ENCODE assay signal across 8 mouse cellular contexts in genomic region chr6:28828593-28828992, GRCm38 (mm10). TPM values are rescaled to one million over a fixed set of nuclear protein-coding genes. Genes with fewer than 3 reads are reported as not detected.
DNase-seq lines count a peak whose midpoint lies in the region; ATAC-seq and TF ChIP-seq lines count a peak whose summit lies in the region.
"Had no signal": no experiment of that assay in that cellular context is flagged by ENCODE, and none has a peak within 500 bp of the region (broad histone marks: within the 10 kb centered on the region; RNA-seq: fewer than 3 reads in every experiment).

No protein-coding gene starts in this region.

- 0 out of 2 replicates have a peak, but pooled peaks cover 4% of the 10 kb centered on the region for H3K4me1 ChIP-seq in intestine, postnatal 0 days (replicated peaks; ENCODE audit: control insufficient read depth, insufficient read depth, low read length)
- H3K4me1 ChIP-seq in neural tube, embryonic 13.5 days (replicated peaks): peaks cover 78% of the 10 kb centered on the region

- H3K27me3 ChIP-seq in intestine, postnatal 0 days (replicated peaks; ENCODE audit: control insufficient read depth, insufficient read depth, low read length): no peaks in the 10 kb centered on the region
- H3K27me3 ChIP-seq in neural tube, embryonic 13.5 days: peaks cover 3% of the 10 kb centered on the region; the same call in 1 of the 2 replicates

- H3K4me3 ChIP-seq in intestine, postnatal 0 days (ENCODE audit: low read depth, low read length): no peak overlapping the region
- H3K4me3 ChIP-seq in neural tube, embryonic 13.5 days: peak overlapping the region; percentile 88

- no peak overlapping the region for H3K4me2 ChIP-seq in intestine, postnatal 0 days (replicated peaks; ENCODE audit: low read depth)
- H3K4me2 ChIP-seq in neural tube, embryonic 13.5 days: peak overlapping the region; percentile 97

- peak; percentile 54 for TF ChIP-seq CTCF in intestine, postnatal 0 days (IDR thresholded peaks at IDR 0.05; ENCODE audit: low read depth)

- DNase-seq in adrenal gland, postnatal 36 days: peak; percentile 69 to 79
- DNase-seq in embryo, embryonic 10.5 days (ENCODE audit: low spot score): peak; percentile 47
- DNase-seq in thymus, postnatal 10 days (ENCODE audit: low spot score in 2 of 2): no peak
- no peak for DNase-seq in urinary bladder, postnatal 4 days (ENCODE audit: low spot score in 2 of 2)
- DNase-seq in gastrocnemius, postnatal 25 days: no peak

- H3K36me3 ChIP-seq in intestine, postnatal 0 days (ENCODE audit: control insufficient read depth, insufficient read depth): no peaks in the 10 kb centered on the region; the same call in 1 of the 2 replicates
- H3K36me3 ChIP-seq in neural tube, embryonic 13.5 days: peaks cover 11% of the 10 kb centered on the region

- 24% methylated on average over 6 of the region's 6 CpGs for WGBS in intestine, postnatal 0 days
- WGBS in neural tube, embryonic 13.5 days: 5% methylated on average over 6 of the region's 6 CpGs

- no peak overlapping the region for H3K9ac ChIP-seq in intestine, postnatal 0 days (ENCODE audit: low read depth, low read length)
- peak overlapping the region; percentile 99 for H3K9ac ChIP-seq in neural tube, embryonic 13.5 days

- H3K27ac ChIP-seq in intestine, postnatal 0 days (ENCODE audit: low read depth, low read length): no peak overlapping the region
- H3K27ac ChIP-seq in neural tube, embryonic 13.5 days (replicated peaks): peak overlapping the region; percentile 49

- no peaks in the 10 kb centered on the region for H3K9me3 ChIP-seq in intestine, postnatal 0 days (ENCODE audit: control insufficient read depth)
- H3K9me3 ChIP-seq in neural tube, embryonic 13.5 days: no peaks in the 10 kb centered on the region

- no peak for ATAC-seq in intestine, postnatal 0 days
- ATAC-seq in neural tube, embryonic 13.5 days (ENCODE audit: low read depth): no peak

RNA-seq across cellular contexts. Expression of gene Lrrc4, which starts 3.0 kb away (rescaled TPM):
- 1 to 10 TPM; 5.3 to 9.2 TPM for total RNA-seq in adrenal gland, postnatal 36 days (2021)
- polyA plus RNA-seq in intestine, postnatal 0 days (2015; fragmentation: Nextera tagmentation; extraction: Ambion mirVana): 2.8 and 3.2 TPM in 2 replicates
- 5.9 and 6.0 TPM in 2 replicates for polyA plus RNA-seq in neural tube, embryonic 13.5 days (2015; fragmentation: Nextera tagmentation; extraction: Ambion mirVana)
- under 1 TPM; 0.19 to 0.49 TPM for total RNA-seq in gastrocnemius, postnatal 25 days (2021)
- total RNA-seq: hematopoietic stem cell, adult 5-6 weeks had no signal

Comparison
In these comparisons a context has a peak if more than half of its experiments do, and no peak if none do; other contexts are left out.
1. DNase-seq: peak in adrenal gland, postnatal 36 days (2 of 2) and embryo, embryonic 10.5 days (single experiment); none in thymus, postnatal 10 days (0 of 2), urinary bladder, postnatal 4 days (0 of 2) and gastrocnemius, postnatal 25 days (single experiment).
2. RNA of gene Lrrc4, which starts 3.0 kb away (total RNA-seq): 5.3 to 9.2 TPM in adrenal gland, postnatal 36 days; 0.19 to 0.49 TPM in gastrocnemius, postnatal 25 days; every median in the first group is over 4 times any median in the second.